Mouse (Mus musculus): ENCODE data around the gene Setd2.

The Setd2 gene

GRCm38 (mm10) chr9:110582161-110582560, 49.8 kb downstream of the Setd2 start:
- Histone ChIP-seq H3K36me3 (ENCODE audit: control insufficient read depth, insufficient read depth, low read length, poor library complexity, severe bottlenecking) (peaks cover 14% of the 10 kb centered on the region), H3K27me3 (ENCODE audit: control insufficient read depth, insufficient read depth, low read length, poor library complexity, severe bottlenecking) (no peaks in the 10 kb centered on the region)
- no peak for DNase-seq (ENCODE audit: low read depth, low spot score)

- Histone ChIP-seq H3K27me3 (ENCODE audit: control insufficient read depth, insufficient read depth, low read length, poor library complexity, severe bottlenecking) (no peaks in the 10 kb centered on the region), H3K36me3 (ENCODE audit: control insufficient read depth, insufficient read depth, low read length, poor library complexity, severe bottlenecking) (peaks cover 12% of the 10 kb centered on the region)
- DNase-seq (ENCODE audit: low read depth, low spot score) = no peak
These were observed 51.1 kb downstream of the Setd2 start for GRCm38 (mm10) chr9:110583521-110583920.

- DNase-seq (ENCODE audit: low read depth, low spot score) = no peak
- Histone ChIP-seq H3K27me3 (ENCODE audit: control insufficient read depth, insufficient read depth, low read length, poor library complexity, severe bottlenecking) (no peaks in the 10 kb centered on the region), H3K36me3 (ENCODE audit: control insufficient read depth, insufficient read depth, low read length, poor library complexity, severe bottlenecking) (peaks cover 11% of the 10 kb centered on the region)
These were observed 79.1 kb downstream of the Setd2 start for GRCm38 (mm10) chr9:110611471-110611870.

DNA sequence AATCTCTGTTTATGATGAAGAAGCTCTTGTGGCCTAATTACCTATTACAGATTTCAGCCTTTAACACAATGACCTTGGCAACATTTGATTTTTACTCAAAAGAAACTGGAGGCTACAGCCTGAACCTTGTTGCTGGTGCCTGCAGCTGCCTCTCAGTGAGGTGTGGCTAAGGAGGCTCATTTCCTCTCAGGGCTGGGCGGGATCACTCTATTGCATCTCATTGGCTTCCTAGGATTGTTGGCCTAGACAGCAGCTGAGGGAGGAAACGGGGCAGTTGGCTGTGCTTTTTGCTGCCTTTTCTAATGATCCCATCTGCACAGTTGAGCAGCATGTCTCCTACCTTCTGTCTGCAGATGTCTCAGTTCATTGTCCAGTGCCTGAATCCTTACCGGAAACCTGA, 84.7 kb downstream of the Setd2 start:
- H3K36me3 ChIP-seq (ENCODE audit: control insufficient read depth, insufficient read depth, low read length, poor library complexity, severe bottlenecking) = peaks cover 7% of the 10 kb centered on the region
- DNase-seq (ENCODE audit: low read depth, low spot score) = no peak
- no peaks in the 10 kb centered on the region for H3K27me3 ChIP-seq (ENCODE audit: control insufficient read depth, insufficient read depth, low read length, poor library complexity, severe bottlenecking)

DNA sequence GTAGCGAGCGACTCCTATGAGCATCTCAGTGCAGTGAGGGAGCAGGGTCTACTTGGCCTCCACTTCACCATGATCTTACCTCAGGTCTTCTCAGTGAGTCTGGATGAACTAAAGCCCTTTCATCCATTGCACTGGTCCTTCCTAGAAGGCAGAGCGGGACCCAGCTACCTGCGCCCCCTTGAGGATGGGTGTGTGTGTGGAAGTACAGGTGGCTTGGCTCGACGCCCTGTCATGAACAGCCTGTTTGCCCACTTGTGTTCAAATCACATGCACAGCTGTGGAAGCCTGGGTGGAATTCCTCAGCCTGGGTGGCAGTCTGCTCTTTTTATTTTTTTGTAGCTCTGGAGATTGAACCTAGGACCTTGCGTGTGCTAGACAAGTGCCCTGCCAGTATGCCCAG, 87.8 kb downstream of the Setd2 start:
- peak; percentile 36 for DNase-seq (ENCODE audit: low read depth, low spot score)
- no peaks in the 10 kb centered on the region for H3K27me3 ChIP-seq (ENCODE audit: control insufficient read depth, insufficient read depth, low read length, poor library complexity, severe bottlenecking)
- H3K36me3 ChIP-seq (ENCODE audit: control insufficient read depth, insufficient read depth, low read length, poor library complexity, severe bottlenecking) = no peaks in the 10 kb centered on the region; the same call in none of the 2 replicates

GRCm38 (mm10) chr9:110620685-110621084, 88.3 kb downstream of the Setd2 start:
- Histone ChIP-seq H3K36me3 (ENCODE audit: control insufficient read depth, insufficient read depth, low read length, poor library complexity, severe bottlenecking) (no peaks in the 10 kb centered on the region; the same call in none of the 2 replicates), H3K27me3 (ENCODE audit: control insufficient read depth, insufficient read depth, low read length, poor library complexity, severe bottlenecking) (no peaks in the 10 kb centered on the region)
- no peak for DNase-seq (ENCODE audit: low read depth, low spot score)

- H3K27me3 ChIP-seq (ENCODE audit: control insufficient read depth, insufficient read depth, low read length, poor library complexity, severe bottlenecking) = no peaks in the 10 kb centered on the region
- no peaks in the 10 kb centered on the region; the same call in none of the 2 replicates for H3K36me3 ChIP-seq (ENCODE audit: control insufficient read depth, insufficient read depth, low read length, poor library complexity, severe bottlenecking)
- no peak for DNase-seq (ENCODE audit: low read depth, low spot score)
These were observed 90.3 kb downstream of the Setd2 start for GRCm38 (mm10) chr9:110622621-110623219.

- Histone ChIP-seq H3K36me3 (ENCODE audit: control insufficient read depth, insufficient read depth, low read length, poor library complexity, severe bottlenecking) (no peaks in the 10 kb centered on the region; the same call in none of the 2 replicates), H3K27me3 (ENCODE audit: control insufficient read depth, insufficient read depth, low read length, poor library complexity, severe bottlenecking) (no peaks in the 10 kb centered on the region)
- no peak for DNase-seq (ENCODE audit: low read depth, low spot score)
These were observed 91.2 kb downstream of the Setd2 start for GRCm38 (mm10) chr9:110623416-110624195.

- DNase-seq (ENCODE audit: low read depth, low spot score) = peak; percentile 70
These were observed 92.2 kb downstream of the Setd2 start, which contains the start of gene Nradd for GRCm38 (mm10) chr9:110624361-110625166. TSS of gene Nradd (minus strand) at chr9:110624452.

GRCm38 (mm10) chr9:110625350-110625908, 93.0 kb downstream of the Setd2 start:
- H3K27me3 ChIP-seq (ENCODE audit: control insufficient read depth, insufficient read depth, low read length, poor library complexity, severe bottlenecking) = no peaks in the 10 kb centered on the region
- no peaks in the 10 kb centered on the region; the same call in none of the 2 replicates for H3K36me3 ChIP-seq (ENCODE audit: control insufficient read depth, insufficient read depth, low read length, poor library complexity, severe bottlenecking)
- no peak for DNase-seq (ENCODE audit: low read depth, low spot score)

More at GRCm38 (mm10) chr9:110624361-110625166, 92.2 kb downstream of the Setd2 start, which contains the start of gene Nradd:
- H3K36me3 ChIP-seq (ENCODE audit: control insufficient read depth, insufficient read depth, low read length, poor library complexity, severe bottlenecking) = no peaks in the 10 kb centered on the region; the same call in none of the 2 replicates
- H3K27me3 ChIP-seq (ENCODE audit: control insufficient read depth, insufficient read depth, low read length, poor library complexity, severe bottlenecking) = no peaks in the 10 kb centered on the region

- no peak for DNase-seq (ENCODE audit: low read depth, low spot score)
- H3K36me3 ChIP-seq (ENCODE audit: control insufficient read depth, insufficient read depth, low read length, poor library complexity, severe bottlenecking) = no peaks in the 10 kb centered on the region; the same call in none of the 2 replicates
- no peaks in the 10 kb centered on the region for H3K27me3 ChIP-seq (ENCODE audit: control insufficient read depth, insufficient read depth, low read length, poor library complexity, severe bottlenecking)
These were observed 97.8 kb downstream of the Setd2 start for GRCm38 (mm10) chr9:110630171-110630570.

DNA sequence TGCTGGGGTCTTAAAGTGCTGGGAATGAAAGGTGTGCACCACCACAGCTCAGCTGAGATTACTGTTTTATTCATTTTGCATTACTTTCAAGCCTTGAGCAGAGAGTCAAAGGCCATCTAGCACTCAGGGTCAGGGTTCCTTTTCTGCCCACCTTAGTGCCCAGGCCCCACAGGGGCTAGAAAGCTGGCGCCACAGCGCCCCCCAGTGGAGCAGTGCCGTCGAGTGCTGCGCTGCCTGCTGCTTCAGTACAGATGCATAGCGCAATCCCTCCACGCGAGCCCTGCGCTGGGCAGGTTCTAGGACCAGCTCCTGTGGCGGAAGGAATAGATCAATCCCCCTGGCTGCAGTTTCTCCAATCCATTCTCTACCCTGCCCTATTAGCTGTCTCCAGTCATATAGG, 98.8 kb downstream of the Setd2 start:
- DNase-seq (ENCODE audit: low read depth, low spot score) = peak; percentile 62
- Histone ChIP-seq H3K36me3 (ENCODE audit: control insufficient read depth, insufficient read depth, low read length, poor library complexity, severe bottlenecking) (no peaks in the 10 kb centered on the region; the same call in none of the 2 replicates), H3K27me3 (ENCODE audit: control insufficient read depth, insufficient read depth, low read length, poor library complexity, severe bottlenecking) (no peaks in the 10 kb centered on the region)

DNA sequence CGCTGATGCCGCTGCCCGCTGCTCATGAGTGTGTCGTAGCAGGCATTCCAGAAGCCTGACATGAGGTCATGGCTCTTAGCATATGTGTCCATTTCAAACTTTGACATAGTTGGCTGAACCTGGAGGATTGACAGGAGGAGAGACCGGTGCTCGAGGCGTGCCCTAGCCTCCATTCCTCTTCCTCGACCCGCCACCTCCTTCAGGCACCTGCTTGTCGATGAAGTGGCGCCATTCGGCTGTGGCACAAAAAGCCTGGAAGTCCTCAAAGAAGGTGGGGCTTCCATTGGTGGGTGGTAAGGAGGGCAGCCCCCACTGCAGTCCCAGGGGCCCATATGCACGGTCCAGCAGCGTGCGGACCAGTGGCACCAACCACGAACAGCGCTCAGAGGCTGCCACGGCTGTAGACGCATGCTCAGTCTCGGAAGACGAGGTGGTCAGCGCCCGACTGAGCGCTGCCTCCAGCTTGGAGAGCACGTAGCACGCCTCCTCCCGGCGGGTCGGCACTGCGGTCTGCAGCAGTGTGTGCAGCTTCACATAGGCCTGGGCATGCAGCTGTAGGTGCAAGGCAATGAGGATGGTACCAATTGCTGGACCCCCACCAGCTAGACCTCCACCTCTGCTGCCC, 99.4 kb downstream of the Setd2 start:
- no peaks in the 10 kb centered on the region; the same call in none of the 2 replicates for H3K36me3 ChIP-seq (ENCODE audit: control insufficient read depth, insufficient read depth, low read length, poor library complexity, severe bottlenecking)
- no peaks in the 10 kb centered on the region for H3K27me3 ChIP-seq (ENCODE audit: control insufficient read depth, insufficient read depth, low read length, poor library complexity, severe bottlenecking)
- no peak for DNase-seq (ENCODE audit: low read depth, low spot score)

DNA sequence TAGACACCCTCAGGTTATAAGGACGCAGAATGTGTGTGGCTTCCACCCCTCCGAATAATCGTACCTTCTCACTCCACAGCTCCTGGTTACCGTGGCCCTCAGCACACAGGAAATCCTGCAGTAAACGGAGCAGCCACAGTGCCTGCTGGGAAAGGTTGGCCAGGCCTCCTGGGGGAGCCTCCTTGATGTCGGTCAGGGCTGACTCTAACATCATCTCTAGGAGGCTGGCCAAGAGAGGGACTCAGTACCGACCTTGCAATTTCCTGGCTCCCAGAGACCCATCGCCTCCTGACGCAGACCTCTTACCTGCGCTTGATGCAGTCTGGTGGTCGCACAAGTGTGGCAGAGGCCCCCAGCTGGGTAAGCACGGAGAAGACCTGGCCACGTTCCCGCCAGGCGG, 100.3 kb downstream of the Setd2 start:
- Histone ChIP-seq H3K27me3 (ENCODE audit: control insufficient read depth, insufficient read depth, low read length, poor library complexity, severe bottlenecking) (no peaks in the 10 kb centered on the region), H3K36me3 (ENCODE audit: control insufficient read depth, insufficient read depth, low read length, poor library complexity, severe bottlenecking) (no peaks in the 10 kb centered on the region; the same call in 1 of the 2 replicates)
- no peak for DNase-seq (ENCODE audit: low read depth, low spot score)
